Mouse (Mus musculus) brain, embryonic 18.5 days (tissue): ENCODE measurements around the gene Tnfrsf14.
A peak's percentile ranks its signal among the peaks of the same experiment; 100 is the strongest.

Source experiments
- DNase-seq: peaks from one replicate; pipeline ENCODE4 v3.0.0-alpha.2; 2012; ENCODE audit warnings: low read depth, low spot score

Gene Tnfrsf14

GRCm38 (mm10) chr4:154948940-154949588 lies 20.7 kb upstream of the Tnfrsf14 start:
- DNase-seq: no peak

DNA sequence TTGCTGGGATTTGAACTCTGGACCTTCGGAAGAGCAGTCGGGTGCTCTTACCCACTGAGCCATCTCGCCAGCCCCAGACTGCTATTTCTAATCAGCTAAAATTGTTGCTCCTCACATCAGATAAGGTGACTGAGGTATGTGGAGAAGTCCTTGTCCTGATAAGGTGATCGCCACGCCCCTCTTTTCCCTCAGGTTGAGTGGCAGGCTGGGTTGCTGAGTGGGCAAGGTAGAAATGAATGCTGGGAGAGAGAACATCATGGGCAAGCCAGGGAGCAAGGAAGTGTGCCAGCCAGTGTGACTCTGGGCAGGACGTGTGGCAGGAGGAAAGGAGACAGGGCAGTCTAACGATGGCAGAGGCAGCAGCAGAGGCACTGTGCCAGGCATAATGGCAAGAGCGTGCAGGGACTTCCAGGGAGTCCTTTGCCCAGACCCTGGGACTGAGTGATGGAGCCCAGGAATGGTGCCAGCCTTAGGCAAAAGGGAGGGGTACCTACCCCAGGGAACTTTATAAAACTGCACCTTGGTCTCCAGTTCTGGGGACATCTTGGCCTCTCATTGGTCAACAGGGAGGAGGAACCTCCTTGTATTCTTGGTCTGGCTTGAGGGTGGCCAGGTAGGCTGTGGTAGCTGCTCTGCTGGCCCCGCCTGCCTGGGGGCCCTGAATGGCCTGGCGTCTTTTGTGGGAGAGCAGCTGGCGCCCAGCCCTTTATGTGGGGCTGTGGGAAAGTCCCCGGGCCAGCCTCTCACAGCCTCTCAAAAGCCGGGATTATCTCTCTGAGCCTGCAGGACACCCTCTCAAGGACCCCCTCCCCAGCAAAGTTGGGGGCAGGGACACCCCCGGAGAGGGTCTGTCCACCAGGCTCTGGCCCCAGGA lies 19.9 kb upstream of the Tnfrsf14 start:
- peak; percentile 61 for DNase-seq

DNA sequence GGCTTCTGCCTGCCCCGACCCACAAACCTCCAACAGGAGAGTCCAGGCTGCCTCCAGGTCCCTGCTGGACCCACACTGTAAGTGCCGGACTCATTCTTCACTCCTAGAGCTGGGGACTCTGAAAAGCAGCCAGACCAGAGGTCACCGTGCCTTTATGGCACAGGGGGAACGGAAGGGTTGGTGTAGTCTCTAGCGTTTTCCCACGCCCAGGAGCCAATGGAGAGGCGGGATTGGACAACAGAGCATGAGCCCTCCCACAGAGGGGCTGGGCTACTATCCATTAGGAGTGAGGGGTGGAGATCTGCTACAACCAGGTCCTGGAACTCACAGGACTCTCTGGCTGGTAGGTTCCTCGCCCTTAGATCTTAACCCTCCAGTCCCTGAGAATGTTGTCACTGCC lies 18.0 kb upstream of the Tnfrsf14 start:
- no peak for DNase-seq

- peak; percentile 76 for DNase-seq
These were observed 15.8 kb upstream of the Tnfrsf14 start for GRCm38 (mm10) chr4:154944121-154944590.

DNA sequence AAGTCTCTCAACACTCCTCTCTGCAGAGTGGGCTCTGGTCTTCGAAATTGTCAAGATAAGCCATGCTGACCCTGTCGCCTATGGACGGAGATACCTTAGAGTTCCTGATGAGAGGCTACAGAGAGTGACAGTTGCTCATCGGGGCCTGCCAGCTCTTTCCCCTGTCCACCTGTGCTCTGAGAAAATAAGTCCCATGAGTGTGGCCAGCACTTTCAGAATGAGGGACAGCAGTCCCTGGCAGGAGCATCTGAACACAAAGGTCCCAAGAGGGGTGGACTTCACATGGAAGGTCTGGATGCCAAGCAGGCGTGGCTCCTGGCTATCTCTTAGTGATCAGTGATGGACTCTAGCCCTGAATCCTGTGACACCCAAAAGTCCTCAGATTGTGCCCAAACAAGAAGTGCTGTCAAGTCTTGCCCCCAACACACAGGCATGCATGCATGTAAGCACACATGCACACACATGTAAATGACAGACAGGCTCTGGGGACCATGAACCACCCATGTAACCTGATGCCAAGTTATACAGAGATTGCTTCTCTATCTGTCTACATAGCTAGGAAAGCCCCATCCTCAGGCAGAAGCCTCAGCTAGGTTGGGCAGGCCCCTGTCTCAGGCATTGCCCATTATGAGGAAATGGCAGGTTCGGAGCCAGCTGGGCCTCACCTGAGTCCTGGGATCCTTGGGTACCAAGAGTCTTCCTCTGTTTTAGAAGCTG lies 15.1 kb upstream of the Tnfrsf14 start:
- DNase-seq: no peak

DNA sequence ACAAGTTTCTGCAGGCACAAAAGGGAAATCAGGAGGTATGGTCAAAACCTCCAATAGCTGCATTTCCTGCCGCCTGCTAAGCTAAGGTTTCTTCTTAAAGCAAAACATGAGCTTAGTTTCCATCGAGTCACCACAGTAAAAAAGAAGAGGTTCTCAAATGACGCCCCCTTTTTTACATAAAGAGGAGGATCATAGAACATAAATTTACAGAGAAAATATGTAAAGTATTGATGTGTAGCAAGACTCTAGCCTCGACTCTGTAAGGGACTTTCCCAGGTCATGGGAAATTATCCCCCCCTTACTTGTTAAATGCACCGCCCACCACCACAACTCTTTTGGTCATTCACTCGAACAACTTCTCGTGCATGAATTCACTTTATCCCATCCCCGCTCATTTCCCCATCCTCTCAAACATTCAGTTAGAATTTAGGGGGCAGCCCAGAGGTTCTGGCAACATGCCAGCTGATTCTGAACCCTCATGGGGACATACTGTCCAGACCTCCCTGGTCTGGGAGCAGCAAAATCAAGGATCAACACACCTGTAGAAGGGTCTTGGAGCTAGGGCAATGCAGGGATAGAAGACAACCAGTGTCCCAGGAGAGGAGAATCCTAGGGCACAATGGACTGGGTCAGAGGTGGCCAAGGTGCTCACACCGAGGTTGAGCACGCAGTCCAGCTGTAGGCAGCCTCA lies 14.4 kb upstream of the Tnfrsf14 start:
- DNase-seq: no peak

DNA sequence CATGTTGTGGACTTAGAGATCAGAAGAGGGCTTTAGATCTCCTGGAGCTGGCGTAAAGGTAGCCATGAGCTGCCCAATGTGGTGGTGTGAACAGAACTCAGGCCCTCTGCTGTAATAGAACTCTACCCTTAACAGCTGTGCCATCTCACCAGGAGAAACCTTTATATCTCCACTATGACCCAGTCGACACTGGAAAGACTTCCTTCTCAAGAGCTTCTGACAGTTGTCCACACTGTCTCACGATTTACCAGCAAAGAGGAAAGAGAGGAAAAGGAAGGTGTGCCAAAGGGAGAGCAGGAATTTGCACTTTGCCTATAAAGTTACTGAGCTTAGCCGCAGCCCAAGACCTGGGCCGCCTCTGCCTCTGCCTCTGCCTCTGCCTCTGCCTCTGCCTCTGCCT lies 13.5 kb upstream of the Tnfrsf14 start:
- DNase-seq: no peak

- DNase-seq: no peak
These were observed 11.8 kb upstream of the Tnfrsf14 start for GRCm38 (mm10) chr4:154940156-154940555.

DNA sequence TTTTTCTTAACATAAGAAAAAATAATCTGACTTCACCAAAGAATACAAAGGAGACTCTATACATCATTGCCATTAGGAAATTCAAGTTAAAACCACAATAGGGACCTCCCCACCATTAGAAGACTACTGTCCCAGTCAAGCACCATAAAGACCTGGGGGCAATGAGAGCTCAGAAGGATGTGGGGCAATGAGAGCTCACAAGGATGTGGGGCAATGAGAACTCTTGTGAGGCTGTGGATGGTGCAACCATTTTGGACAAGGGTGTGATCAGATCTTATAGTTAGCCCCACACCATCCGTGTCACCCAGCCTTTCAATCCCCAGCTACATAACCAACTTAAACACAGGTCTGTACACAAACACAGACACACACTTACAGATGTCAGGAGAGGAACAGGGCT lies 9.4 kb upstream of the Tnfrsf14 start:
- no peak for DNase-seq

- DNase-seq: no peak
These were observed 8.3 kb upstream of the Tnfrsf14 start for GRCm38 (mm10) chr4:154936542-154937255.

DNA sequence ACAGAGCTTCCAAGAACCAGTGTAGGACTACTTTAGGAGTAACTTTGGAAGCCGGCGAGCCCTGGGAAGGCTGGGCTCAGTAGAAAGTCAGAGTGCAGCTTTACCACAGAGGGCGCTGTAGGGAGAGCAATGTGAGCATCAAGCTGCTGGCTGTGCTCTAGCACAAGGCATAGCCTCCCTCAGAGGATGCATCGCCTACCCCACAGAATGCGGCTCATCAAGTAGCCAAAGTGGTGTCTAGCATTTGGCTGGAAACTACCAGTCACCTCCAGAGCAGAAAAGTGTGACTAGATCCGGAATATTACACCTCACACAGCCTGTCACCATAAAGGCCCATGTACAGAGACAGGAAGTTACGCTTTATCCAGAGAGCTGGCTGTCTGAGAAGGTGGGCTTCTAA lies 7.4 kb upstream of the Tnfrsf14 start:
- DNase-seq: no peak

DNA sequence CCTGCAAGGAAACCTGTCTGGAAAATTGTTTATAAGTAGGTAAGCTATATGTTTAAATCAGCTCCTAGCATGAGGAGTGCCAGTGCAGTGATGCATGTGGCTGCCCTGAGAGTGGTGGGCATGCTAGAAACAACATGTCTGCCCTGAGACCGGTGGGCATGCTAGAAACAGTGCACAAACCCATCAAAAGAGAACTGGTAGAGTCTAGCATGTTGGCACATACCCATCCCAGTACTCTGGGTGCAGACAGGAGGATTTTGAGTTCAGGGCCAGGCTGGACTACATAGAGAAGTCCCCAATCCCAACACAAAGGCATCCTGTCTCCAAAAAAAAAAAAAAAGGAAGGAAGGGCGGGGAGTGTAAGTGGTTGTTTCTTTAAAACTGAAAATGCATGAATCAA lies 6.4 kb upstream of the Tnfrsf14 start:
- DNase-seq: no peak

- no peak for DNase-seq
These were observed 5.0 kb upstream of the Tnfrsf14 start for GRCm38 (mm10) chr4:154933306-154933907.

GRCm38 (mm10) chr4:154929088-154929660 lies 811 bp upstream of the Tnfrsf14 start:
- no peak for DNase-seq

DNA sequence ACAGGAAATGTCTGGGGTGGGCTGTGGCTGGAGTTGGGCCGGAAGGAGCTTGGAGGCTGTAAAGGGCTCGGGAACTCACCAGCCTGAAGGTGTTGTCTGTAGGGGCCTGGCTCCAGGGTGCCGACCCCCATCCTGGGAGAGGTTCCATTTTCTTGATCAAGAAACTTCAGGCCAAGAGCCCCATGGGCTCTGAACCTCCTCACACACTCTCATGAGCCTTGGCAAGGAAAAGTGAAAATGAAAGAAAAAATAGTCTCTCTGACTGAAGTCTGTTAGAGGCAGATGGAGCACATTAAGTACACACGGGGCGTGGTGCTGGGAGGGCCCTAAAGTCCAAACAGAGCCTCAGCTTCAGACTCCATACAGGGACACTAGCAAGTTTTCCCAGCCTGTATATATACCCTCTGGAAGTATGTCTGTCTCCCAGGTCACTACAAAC lies 445 bp downstream of the Tnfrsf14 start:
- no peak for DNase-seq

DNA sequence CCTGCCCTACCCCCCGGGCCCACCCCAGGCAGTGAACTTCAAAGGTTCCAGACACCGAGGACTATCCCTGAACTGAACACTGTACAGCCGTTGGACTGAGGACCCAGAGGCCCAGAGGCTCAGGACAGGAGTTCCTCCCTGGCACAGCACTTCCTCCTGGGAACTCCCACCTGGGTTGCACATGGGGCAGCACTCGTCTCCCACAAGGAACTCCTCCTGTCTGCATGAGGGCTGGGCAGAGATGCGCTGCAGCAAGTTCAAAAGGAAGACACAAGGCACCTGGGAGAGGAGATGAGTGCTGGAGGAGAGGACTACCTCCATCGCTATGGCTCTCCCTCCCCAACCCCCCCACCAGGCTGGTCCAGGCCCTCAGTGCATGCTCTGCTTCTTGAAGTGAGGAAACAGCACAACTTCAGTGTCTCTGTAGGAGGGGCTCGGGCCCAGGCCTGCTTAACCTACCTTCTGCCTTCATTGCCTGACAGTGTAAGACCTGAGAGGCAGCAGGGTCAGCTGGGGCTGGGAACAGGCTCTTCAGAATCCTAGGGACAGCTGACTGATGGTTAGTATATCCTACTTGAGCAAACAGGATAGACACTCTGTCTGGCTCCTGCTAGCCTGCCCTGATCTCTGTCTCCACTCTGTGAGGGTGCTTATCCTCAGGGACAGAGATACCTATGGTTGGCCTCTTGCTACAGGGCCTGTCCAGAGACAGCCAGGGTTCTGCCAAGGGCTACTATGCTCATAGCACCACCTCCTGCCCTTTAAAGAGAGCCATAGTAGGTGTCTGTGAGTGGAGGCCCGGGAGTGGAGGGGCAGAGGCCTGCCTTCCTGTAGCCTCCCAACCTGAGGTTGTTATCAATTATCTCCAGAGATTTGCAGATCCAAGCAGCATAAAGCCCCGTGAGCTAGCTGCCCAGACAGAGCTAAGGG lies 1.1 kb downstream of the Tnfrsf14 start:
- no peak for DNase-seq

DNA sequence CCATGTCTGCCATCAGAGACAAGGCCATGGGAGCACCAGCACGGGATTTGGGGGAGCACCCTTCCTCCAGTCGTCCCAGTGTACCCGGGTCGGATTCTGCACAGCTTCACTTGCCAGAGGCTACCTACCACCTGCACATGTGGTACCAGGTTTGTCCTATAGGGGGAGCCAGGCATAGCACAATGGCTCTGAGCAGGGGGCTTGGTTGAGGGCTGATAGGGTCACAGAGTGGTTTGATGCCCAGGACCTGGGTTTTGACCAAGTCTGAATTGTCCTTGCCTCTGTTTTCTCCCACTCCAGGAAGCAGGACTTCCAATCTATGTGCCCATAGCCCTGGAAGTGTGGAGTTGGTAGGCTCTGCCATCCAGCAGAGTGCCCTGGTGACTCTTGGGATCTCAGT lies 3.0 kb downstream of the Tnfrsf14 start:
- no peak for DNase-seq

DNA sequence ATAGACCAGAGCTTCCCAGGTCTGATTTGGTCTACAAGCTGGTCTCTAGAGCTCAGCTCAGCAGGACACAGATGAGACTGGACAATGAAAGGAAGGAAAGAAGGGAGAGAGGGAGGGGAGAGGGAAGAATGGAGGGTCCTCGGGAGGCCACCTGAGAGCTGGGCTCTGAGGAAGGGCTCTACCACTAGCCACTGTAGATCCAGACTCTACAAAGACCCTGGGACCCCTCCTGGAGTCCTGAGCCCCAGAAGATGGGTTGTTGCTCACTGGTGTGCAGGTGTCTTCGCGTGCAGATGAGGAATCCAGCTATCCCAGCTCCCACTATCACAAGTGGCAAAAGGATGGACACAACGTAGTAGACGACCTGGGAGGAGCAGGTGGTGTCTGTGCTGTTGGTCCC lies 5.4 kb downstream of the Tnfrsf14 start:
- DNase-seq: no peak

DNA sequence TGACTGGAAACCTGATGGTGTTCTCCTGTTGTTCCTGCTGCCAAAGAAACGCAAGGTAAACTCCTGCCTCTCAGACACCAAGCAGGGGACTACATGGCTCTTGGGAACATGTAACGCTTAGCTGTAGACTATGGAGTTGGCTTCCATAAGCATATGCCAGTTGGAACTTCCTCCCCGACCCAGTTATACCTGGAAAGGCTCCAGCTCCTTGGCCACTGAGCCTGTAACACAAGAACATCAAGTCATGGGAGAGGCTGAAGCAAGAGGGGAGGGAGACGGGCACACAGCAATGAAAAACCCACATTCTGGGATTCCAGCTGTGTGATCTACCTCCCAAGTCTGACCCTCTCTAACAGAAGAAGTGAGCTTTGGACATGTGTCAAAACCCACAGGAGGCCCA lies 6.1 kb downstream of the Tnfrsf14 start:
- DNase-seq: no peak
